Mouse (Mus musculus) kidney, adult 2 months (tissue): ENCODE results near the gene Dock4. TPM values are rescaled to one million over a fixed set of nuclear protein-coding genes. Genes with fewer than 3 reads are reported as not detected.

Source experiments
- DNase-seq: peaks from one replicate; pipeline ENCODE4 v3.0.0; 2021
- H3K27ac ChIP-seq: fragments of 200-500 bp; 2 replicates; pipeline ENCODE4 v1.5.1; 2012; ENCODE audit warnings: low read depth, low read length, control low read depth, inconsistent platforms; ENCODE audit not compliant: insufficient read depth
- H3K27me3 ChIP-seq: fragments of 200-500 bp; replicated peaks from 2 replicates; pipeline ENCODE4 v1.6.1; 2012; ENCODE audit warnings: mild to moderate bottlenecking, moderate library complexity, low read length, inconsistent platforms; ENCODE audit not compliant: control insufficient read depth, insufficient read depth
- H3K36me3 ChIP-seq: fragments of 200-500 bp; 2 replicates; pipeline ENCODE4 v1.6.1; 2012; ENCODE audit warnings: mild to moderate bottlenecking, moderate library complexity, low read length, inconsistent platforms; ENCODE audit not compliant: control insufficient read depth, insufficient read depth
- H3K4me1 ChIP-seq: fragments of 200-500 bp; 2 replicates; pipeline ENCODE4 v1.6.1; 2011; ENCODE audit warnings: low read length; ENCODE audit not compliant: control insufficient read depth, insufficient read depth
- H3K4me3 ChIP-seq: fragments of 200-500 bp; 2 replicates; pipeline ENCODE4 v1.5.1; 2011; ENCODE audit warnings: mild to moderate bottlenecking, low read depth, low read length, control low read depth; ENCODE audit not compliant: insufficient read depth
- CTCF ChIP-seq: fragments of 200-500 bp; conservative IDR thresholded peaks from 2 replicates; pipeline ENCODE4 v1.5.1; 2011; ENCODE audit warnings: low read depth, mild to moderate bottlenecking, control low read depth, low read length, moderate library complexity, mixed read lengths; ENCODE audit not compliant: insufficient read depth, insufficient read length
- POLR2A ChIP-seq: fragments of 200-500 bp; IDR thresholded peaks from one replicate; pipeline ENCODE4 v1.6.1; 2011; ENCODE audit warnings: low read depth, low read length, control low read depth
- WGBS: fragments of 180-500 bp; shearing (Covaris S2); methylation state at CpG from one replicate; pipeline ENCODE4 v1.1.7; 2018; 5-methylcytosine and 5-hydroxymethylcytosine counted together
- polyA plus RNA-seq: library from polyadenylated mRNA; depleted of rRNA; stranded (reverse); fragments of >200 nt; gene quantifications from 2 replicates; pipeline ENCODE4 v1.2.3, GENCODE M21; 2012

The Dock4 gene
- polyA plus RNA-seq, 1 experiment = 4.1 TPM

GRCm38 (mm10) chr12:40477621-40478452 lies 32.1 kb downstream of the Dock4 start:
- Histone ChIP-seq H3K36me3 (no peaks in the 10 kb centered on the region), H3K27ac (no peak overlapping the region), H3K4me3 (no peak overlapping the region), H3K4me1 (peaks cover 3% of the 10 kb centered on the region; the same call in 1 of the 2 replicates), H3K27me3 (no peaks in the 10 kb centered on the region)
- 44% methylated on average over 8 of the region's 8 CpGs for WGBS
- DNase-seq = peak; percentile 57
- TF ChIP-seq CTCF (no peak), POLR2A (no peak)

- DNase-seq = peak; percentile 52
- no peaks in the 10 kb centered on the region for H3K27me3 ChIP-seq
- 0 out of 2 replicates have a peak, but pooled peaks cover 7% of the 10 kb centered on the region for H3K4me1 ChIP-seq
- TF ChIP-seq POLR2A (no peak), CTCF (no peak)
- no peak overlapping the region for H3K27ac ChIP-seq
- 27% methylated on average over 3 of the region's 3 CpGs for WGBS
- H3K4me3 ChIP-seq = no peak overlapping the region
- H3K36me3 ChIP-seq = no peaks in the 10 kb centered on the region
These were observed 38.5 kb downstream of the Dock4 start for GRCm38 (mm10) chr12:40484224-40484623.

GRCm38 (mm10) chr12:40485210-40485609 lies 39.5 kb downstream of the Dock4 start:
- DNase-seq = peak; percentile 49
- no peak overlapping the region for H3K27ac ChIP-seq
- no peak overlapping the region for H3K4me3 ChIP-seq
- 74% methylated on average over 1 of the region's 1 CpGs for WGBS
- no peaks in the 10 kb centered on the region for H3K36me3 ChIP-seq
- TF ChIP-seq CTCF (no peak), POLR2A (no peak)
- no peaks in the 10 kb centered on the region for H3K27me3 ChIP-seq
- H3K4me1 ChIP-seq = 0 out of 2 replicates have a peak, but pooled peaks cover 7% of the 10 kb centered on the region

GRCm38 (mm10) chr12:40486047-40486837 lies 40.5 kb downstream of the Dock4 start:
- Histone ChIP-seq H3K4me1 (0 out of 2 replicates have a peak, but pooled peaks cover 7% of the 10 kb centered on the region), H3K4me3 (no peak overlapping the region), H3K27ac (no peak overlapping the region), H3K36me3 (no peaks in the 10 kb centered on the region), H3K27me3 (no peaks in the 10 kb centered on the region)
- no peak for DNase-seq
- WGBS = 81% methylated on average over 12 of the region's 12 CpGs
- TF ChIP-seq POLR2A (no peak), CTCF (no peak)

GRCm38 (mm10) chr12:40496387-40496786 lies 50.6 kb downstream of the Dock4 start:
- H3K4me3 ChIP-seq = no peak overlapping the region
- H3K27ac ChIP-seq = no peak overlapping the region
- TF ChIP-seq CTCF = no peak
- no peak for TF ChIP-seq POLR2A
- H3K4me1 ChIP-seq = peaks cover 7% of the 10 kb centered on the region; the same call in 1 of the 2 replicates
- H3K27me3 ChIP-seq = no peaks in the 10 kb centered on the region
- H3K36me3 ChIP-seq = no peaks in the 10 kb centered on the region
- WGBS = 83% methylated on average over 11 of the region's 11 CpGs
- DNase-seq = no peak

- 53% methylated on average over 5 of the region's 5 CpGs for WGBS
- Histone ChIP-seq H3K4me1 (peaks cover 7% of the 10 kb centered on the region; the same call in 1 of the 2 replicates), H3K27ac (no peak overlapping the region), H3K27me3 (no peaks in the 10 kb centered on the region), H3K36me3 (no peaks in the 10 kb centered on the region), H3K4me3 (no peak overlapping the region)
- DNase-seq = no peak
- TF ChIP-seq POLR2A (no peak), CTCF (no peak)
These were observed 52.1 kb downstream of the Dock4 start for GRCm38 (mm10) chr12:40497806-40498205.

GRCm38 (mm10) chr12:40498250-40498671 lies 52.5 kb downstream of the Dock4 start:
- peaks cover 7% of the 10 kb centered on the region; the same call in 1 of the 2 replicates for H3K4me1 ChIP-seq
- TF ChIP-seq CTCF = no peak
- no peak for TF ChIP-seq POLR2A
- H3K27ac ChIP-seq = no peak overlapping the region
- H3K36me3 ChIP-seq = no peaks in the 10 kb centered on the region
- DNase-seq = no peak
- 74% methylated on average over 7 of the region's 7 CpGs for WGBS
- H3K27me3 ChIP-seq = no peaks in the 10 kb centered on the region
- H3K4me3 ChIP-seq = no peak overlapping the region
